Mouse (Mus musculus) CH12.LX (cell line): Measurements from ENCODE around the gene Pfkfb4. TPM values are rescaled to one million over a fixed set of nuclear protein-coding genes. Genes with fewer than 3 reads are reported as not detected.
A peak's percentile ranks its signal among the peaks of the same experiment; 100 is the strongest.

Source experiments
- DNase-seq: peaks from one replicate; pipeline ENCODE4 v3.0.0-alpha.2; 2013; ENCODE audit errors: extremely low read depth
- H3K27ac ChIP-seq: 2 replicates; pipeline ENCODE4 v1.5.1; 2012; ENCODE audit warnings: low read depth, mild to moderate bottlenecking, control low read depth, moderate library complexity; ENCODE audit not compliant: insufficient read depth
- H3K27me3 ChIP-seq: replicated peaks from 2 replicates; pipeline ENCODE3; 2012; ENCODE audit warnings: inconsistent platforms
- H3K36me3 ChIP-seq, 2 experiments: replicated peaks in 1 of 2; 2 replicates each; pipeline versions ENCODE3 to v1.6.1; 2012; ENCODE audit warnings: inconsistent platforms in 1 of 2, low read length in 1 of 2, mild to moderate bottlenecking in 1 of 2, mixed read lengths in 1 of 2, moderate library complexity in 1 of 2; ENCODE audit not compliant: control insufficient read depth in 1 of 2, insufficient read depth in 1 of 2
- H3K4me1 ChIP-seq, 2 experiments: 2 replicates each; pipeline ENCODE4 v1.6.1; 2012; ENCODE audit warnings: inconsistent platforms in 1 of 2, moderate library complexity in 1 of 2; ENCODE audit not compliant: insufficient read depth in 2 of 2, control insufficient read depth in 1 of 2
- H3K4me2 ChIP-seq: 2 replicates; pipeline ENCODE4 v1.6.1; 2012; ENCODE audit warnings: low read depth, mild to moderate bottlenecking, control low read depth; ENCODE audit not compliant: poor library complexity, insufficient read depth, severe bottlenecking
- H3K4me3 ChIP-seq, 3 experiments: fragments of 150-350 bp in 1 of 3; sonication (generic) in 1 of 3; replicated peaks in 1 of 3; 2 replicates each; pipeline versions ENCODE3 to v1.5.1; 2011 to 2012; ENCODE audit warnings: low read depth in 2 of 3, low read length in 2 of 3, mild to moderate bottlenecking in 2 of 3, moderate library complexity in 2 of 3, control low read depth in 1 of 3, improper control_type of control experiment in 1 of 3, inconsistent platforms in 1 of 3, mixed read lengths in 1 of 3; ENCODE audit not compliant: poor library complexity in 1 of 3
- H3K79me2 ChIP-seq: replicated peaks from 2 replicates; pipeline ENCODE4 v1.6.1; 2012; ENCODE audit warnings: mild to moderate bottlenecking, moderate library complexity; ENCODE audit not compliant: control insufficient read depth, poor library complexity, insufficient read depth, severe bottlenecking; ENCODE audit errors: extremely low read depth
- H3K9ac ChIP-seq: 2 replicates; pipeline ENCODE4 v1.6.1; 2012; ENCODE audit warnings: low read depth, mild to moderate bottlenecking, control low read depth, moderate library complexity; ENCODE audit not compliant: insufficient read depth
- H3K9me3 ChIP-seq: replicated peaks from 2 replicates; pipeline ENCODE3; 2012; ENCODE audit warnings: low read length, inconsistent platforms, mixed read lengths
- BHLHE40 ChIP-seq: IDR thresholded peaks from 2 replicates; pipeline ENCODE4 v1.6.1; 2011; ENCODE audit warnings: mild to moderate bottlenecking, low read depth, low read length, improper control_type of control experiment
- CHD1 ChIP-seq: IDR thresholded peaks from 2 replicates; pipeline ENCODE4 v1.6.1; 2012; ENCODE audit warnings: low read depth, low read length, improper control_type of control experiment, inconsistent platforms
- E2F4 ChIP-seq: IDR thresholded peaks from 2 replicates; pipeline ENCODE4 v1.6.1; 2011; ENCODE audit warnings: low read depth, low read length, improper control_type of control experiment; ENCODE audit not compliant: insufficient replicate concordance
- ELF1 ChIP-seq: IDR thresholded peaks from 2 replicates; pipeline ENCODE4 v1.6.1; 2014; ENCODE audit warnings: low read depth, mild to moderate bottlenecking, inconsistent platforms, low read length, improper control_type of control experiment
- ETS1 ChIP-seq: conservative IDR thresholded peaks from 2 replicates; pipeline ENCODE4 v1.6.1; 2012; ENCODE audit warnings: low read depth, mild to moderate bottlenecking, inconsistent platforms, low read length, improper control_type of control experiment, moderate library complexity
- IRF4 ChIP-seq: IDR thresholded peaks from 2 replicates; pipeline ENCODE4 v1.6.1; 2014; ENCODE audit warnings: low read depth, mild to moderate bottlenecking, inconsistent platforms, low read length, improper control_type of control experiment
- KAT2A ChIP-seq: IDR thresholded peaks from 2 replicates; pipeline ENCODE4 v1.6.1; 2012; ENCODE audit warnings: low read length, improper control_type of control experiment, inconsistent platforms; ENCODE audit not compliant: insufficient replicate concordance
- MAFK ChIP-seq: IDR thresholded peaks from 2 replicates; pipeline ENCODE4 v1.6.1; 2011; ENCODE audit warnings: low read length, improper control_type of control experiment; ENCODE audit not compliant: insufficient replicate concordance
- MAZ ChIP-seq: IDR thresholded peaks from 2 replicates; pipeline ENCODE4 v1.6.1; 2012; ENCODE audit warnings: low read depth, mild to moderate bottlenecking, inconsistent platforms, low read length, improper control_type of control experiment, moderate library complexity
- MEF2A ChIP-seq: IDR thresholded peaks from 2 replicates; pipeline ENCODE4 v1.6.1; 2014; ENCODE audit warnings: low read depth, mild to moderate bottlenecking, inconsistent platforms, low read length, improper control_type of control experiment, borderline replicate concordance
- MXI1 ChIP-seq: IDR thresholded peaks from 2 replicates; pipeline ENCODE4 v1.6.1; 2011; ENCODE audit warnings: mild to moderate bottlenecking, low read depth, low read length, improper control_type of control experiment
- MYC ChIP-seq: IDR thresholded peaks from 2 replicates; pipeline ENCODE4 v1.6.1; 2011; ENCODE audit warnings: low read depth, mild to moderate bottlenecking, improper control_type of control experiment, low read length
- PAX5 ChIP-seq: IDR thresholded peaks from 2 replicates; pipeline ENCODE4 v1.6.1; 2012; ENCODE audit warnings: low read length, inconsistent platforms, mixed read lengths
- POLR2A ChIP-seq: IDR thresholded peaks from 2 replicates; pipeline ENCODE4 v1.6.1; 2011; ENCODE audit warnings: low read depth, mild to moderate bottlenecking, improper control_type of control experiment, low read length
- RAD21 ChIP-seq: IDR thresholded peaks from 2 replicates; pipeline ENCODE4 v1.6.1; 2011; ENCODE audit warnings: low read depth, mild to moderate bottlenecking, low read length, improper control_type of control experiment, moderate library complexity
- SIN3A ChIP-seq: IDR thresholded peaks from 2 replicates; pipeline ENCODE4 v1.6.1; 2012; ENCODE audit warnings: low read length, improper control_type of control experiment, inconsistent platforms
- TBP ChIP-seq: conservative IDR thresholded peaks from 2 replicates; pipeline ENCODE4 v1.6.1; 2011; ENCODE audit warnings: low read depth, low read length, improper control_type of control experiment
- UBTF ChIP-seq: IDR thresholded peaks from 2 replicates; pipeline ENCODE4 v1.6.1; 2012; ENCODE audit warnings: low read depth, mild to moderate bottlenecking, inconsistent platforms, low read length, improper control_type of control experiment, moderate library complexity
- USF2 ChIP-seq: conservative IDR thresholded peaks from 2 replicates; pipeline ENCODE4 v1.6.1; 2011; ENCODE audit warnings: low read depth, low read length, improper control_type of control experiment
- ZKSCAN1 ChIP-seq: IDR thresholded peaks from 2 replicates; pipeline ENCODE4 v1.6.1; 2012; ENCODE audit warnings: low read depth, inconsistent platforms, low read length, improper control_type of control experiment, borderline replicate concordance
- dilution Hi-C: fragments of 300-500 bp; cut with MboI; formaldehyde crosslinking; loops from 2 replicates; pipeline ENCODE4 v1.14.3; 2020; ENCODE audit warnings: low sequenced_read_pairs; ENCODE audit not compliant: extremely low pct_unique_long_range_greater_than_20kb, extremely low pct_ligation_motif_present
- in situ Hi-C: fragments of 300-500 bp; cut with MboI; formaldehyde crosslinking; loops from 3 replicates; pipeline ENCODE4 v1.14.3; 2019; ENCODE audit warnings: low sequenced_read_pairs, low pct_ligation_motif_present, low pct_unique_long_range_greater_than_20kb, mixed read lengths
- polyA plus RNA-seq: library from polyadenylated mRNA; unstranded; fragments of >175 nt; gene quantifications from 2 replicates; pipeline ENCODE4 v1.2.1, GENCODE M21; 2012; ENCODE audit warnings: low read depth; ENCODE audit not compliant: insufficient read length
- total RNA-seq, 2 experiments: library from RNA; depleted of rRNA; stranded (reverse); fragments of 300-350 nt in 1 of 2; fragments of >200 nt in 1 of 2; gene quantifications; 2 replicates each; pipeline ENCODE4 v1.2.3; 2012 to 2014

The Pfkfb4 gene
- total and polyA plus RNA-seq, 3 experiments, result 5.1 to 6.7 (median 5.9) TPM

DNA sequence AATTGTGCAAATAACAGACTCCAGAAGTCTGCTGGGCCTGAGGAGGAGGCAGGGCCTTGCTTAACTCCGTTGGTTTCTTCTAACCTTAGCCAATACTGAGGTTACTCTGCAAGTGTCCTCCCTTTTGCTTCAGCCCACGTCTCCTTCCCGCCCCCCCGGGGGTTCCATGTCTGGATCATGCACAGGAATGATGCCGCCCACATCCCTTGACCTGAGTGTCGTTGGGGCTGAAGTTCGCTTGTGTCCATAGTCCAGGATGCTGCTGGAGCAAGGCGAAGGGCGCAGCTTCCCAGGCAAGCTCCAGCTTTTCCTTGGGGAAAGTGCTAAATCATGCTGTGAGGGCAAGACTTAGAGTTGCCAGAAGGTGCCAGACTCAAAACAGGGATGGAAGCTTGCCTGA lies 4.8 kb downstream of the Pfkfb4 start:
- Histone ChIP-seq H3K4me2 (no peak overlapping the region), H3K27me3 (no peaks in the 10 kb centered on the region), H3K27ac (no peak overlapping the region), H3K9ac (no peak overlapping the region), H3K79me2 (no peaks in the 10 kb centered on the region), H3K4me1 (peaks cover 14 to 54% of the 10 kb centered on the region in 2 experiments), H3K4me3 (no peak overlapping the region), H3K36me3 (peaks cover 0 to 9% of the 10 kb centered on the region in 2 experiments), H3K9me3 (no peaks in the 10 kb centered on the region)
- TF ChIP-seq USF2, result no peak
- TF ChIP-seq MXI1, result no peak
- TF ChIP-seq MYC, result no peak
- no peak for TF ChIP-seq RAD21
- no peak for TF ChIP-seq MAZ
- no peak for TF ChIP-seq BHLHE40
- no peak for TF ChIP-seq MEF2A
- TF ChIP-seq ELF1, result no peak
- TF ChIP-seq PAX5, result no peak
- dilution Hi-C loops (no loop called here), in situ Hi-C loops (no loop called here)
- DNase-seq, result no peak

DNA sequence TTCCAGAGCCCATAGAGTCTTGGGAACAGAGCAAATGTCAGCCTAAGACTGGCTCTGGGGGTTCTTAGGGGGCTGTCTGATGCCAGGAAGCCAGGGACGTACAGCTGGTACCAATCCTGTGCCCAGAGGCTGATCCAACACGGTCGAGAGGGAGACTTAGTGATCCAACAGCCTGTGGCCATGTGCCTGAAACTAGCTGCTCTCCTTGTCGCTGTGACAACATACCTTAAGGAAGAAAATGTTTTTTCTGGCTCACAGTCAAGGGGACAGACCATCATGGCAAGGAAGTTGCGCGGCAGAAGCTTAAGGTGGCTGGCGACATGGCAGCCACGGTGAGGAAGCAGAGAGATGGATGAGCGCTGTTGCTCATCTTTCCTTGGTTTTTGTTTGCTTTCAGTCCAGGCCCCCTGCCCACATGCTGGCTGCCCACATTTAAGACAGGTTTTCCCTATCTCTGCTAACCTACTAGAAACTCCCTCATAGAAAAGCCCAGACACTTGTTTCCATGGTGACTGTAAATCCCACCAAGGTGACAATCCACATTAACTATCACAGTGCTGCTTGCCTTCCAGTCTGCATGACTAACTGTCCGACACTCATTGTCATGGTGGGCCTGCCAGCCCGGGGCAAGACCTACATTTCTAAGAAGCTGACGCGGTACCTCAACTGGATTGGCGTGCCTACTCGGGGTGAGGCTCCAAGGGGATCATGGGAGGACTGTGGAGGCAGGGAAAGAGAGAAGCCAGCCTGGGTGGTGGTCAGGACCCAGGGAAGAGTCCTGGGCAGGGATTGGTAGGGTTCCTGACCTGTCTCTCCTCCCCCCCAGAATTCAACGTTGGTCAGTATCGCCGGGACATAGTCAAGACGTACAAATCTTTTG lies 6.9 kb downstream of the Pfkfb4 start:
- Histone ChIP-seq H3K79me2 (no peaks in the 10 kb centered on the region), H3K4me1 (peaks cover 10 to 46% of the 10 kb centered on the region in 2 experiments; a peak in 3 of 4 replicates), H3K27me3 (no peaks in the 10 kb centered on the region), H3K4me3 (peak overlapping the region in 1 of 3 experiments; percentile 2), H3K4me2 (no peak overlapping the region), H3K9me3 (no peaks in the 10 kb centered on the region), H3K27ac (no peak overlapping the region), H3K36me3 (peaks cover 0 to 18% of the 10 kb centered on the region in 2 experiments), H3K9ac (no peak overlapping the region)
- in situ Hi-C loops (no loop called here), dilution Hi-C loops (no loop called here)
- no peak for DNase-seq
- TF ChIP-seq SIN3A, result no peak
- no peak for TF ChIP-seq ETS1
- no peak for TF ChIP-seq MYC
- no peak for TF ChIP-seq MEF2A
- no peak for TF ChIP-seq E2F4
- TF ChIP-seq TBP, result no peak
- TF ChIP-seq MAZ, result no peak
- TF ChIP-seq CHD1, result no peak
- no peak for TF ChIP-seq ZKSCAN1
- TF ChIP-seq POLR2A, result no peak
- TF ChIP-seq BHLHE40, result no peak
- TF ChIP-seq MXI1, result no peak
- no peak for TF ChIP-seq MAFK
- TF ChIP-seq KAT2A, result no peak
- TF ChIP-seq UBTF, result no peak
- no peak for TF ChIP-seq IRF4
